11 mouse cellular contexts compared by ENCODE assay signal in genomic region chr1:35978766-35979165, GRCm38 (mm10).
"Had no signal": no experiment of that assay in that cellular context is flagged by ENCODE, and none has a peak within 500 bp of the region (broad histone marks: within the 10 kb centered on the region; RNA-seq: fewer than 3 reads in every experiment).

No protein-coding gene starts in this region.

- H3K9ac ChIP-seq: limb, embryonic 13.5 days; liver, embryonic 14.5 days; neural tube, embryonic 15.5 days had no signal

- H3K4me3 ChIP-seq: limb, embryonic 13.5 days; myocyte; neural tube, embryonic 15.5 days had no signal

- H3K36me3 ChIP-seq: limb, embryonic 13.5 days; neural tube, embryonic 15.5 days had no signal

- DNase-seq: kidney, postnatal 36 days; left cerebral cortex, postnatal 4 days; lung, adult 18-20 months; midbrain, embryonic 14.5 days; right cerebral cortex, adult 18-20 months; right cerebral cortex, postnatal 25 days; thymus, postnatal 36 days had no signal

- H3K4me1 ChIP-seq: neural tube, embryonic 15.5 days had no signal

- H3K9me3 ChIP-seq: limb, embryonic 13.5 days; neural tube, embryonic 15.5 days had no signal

- H3K27ac ChIP-seq: limb, embryonic 13.5 days; liver, embryonic 14.5 days; neural tube, embryonic 15.5 days had no signal

- H3K4me2 ChIP-seq: limb, embryonic 13.5 days; neural tube, embryonic 15.5 days had no signal

- H3K27me3 ChIP-seq: limb, embryonic 13.5 days; neural tube, embryonic 15.5 days had no signal
